Mouse (Mus musculus): ENCODE results near the gene Nxn. TPM values are rescaled to one million over a fixed set of nuclear protein-coding genes. Genes with fewer than 3 reads are reported as not detected.

Gene Nxn
- polyA plus RNA-seq, 1 experiment = 19.1 TPM

DNA sequence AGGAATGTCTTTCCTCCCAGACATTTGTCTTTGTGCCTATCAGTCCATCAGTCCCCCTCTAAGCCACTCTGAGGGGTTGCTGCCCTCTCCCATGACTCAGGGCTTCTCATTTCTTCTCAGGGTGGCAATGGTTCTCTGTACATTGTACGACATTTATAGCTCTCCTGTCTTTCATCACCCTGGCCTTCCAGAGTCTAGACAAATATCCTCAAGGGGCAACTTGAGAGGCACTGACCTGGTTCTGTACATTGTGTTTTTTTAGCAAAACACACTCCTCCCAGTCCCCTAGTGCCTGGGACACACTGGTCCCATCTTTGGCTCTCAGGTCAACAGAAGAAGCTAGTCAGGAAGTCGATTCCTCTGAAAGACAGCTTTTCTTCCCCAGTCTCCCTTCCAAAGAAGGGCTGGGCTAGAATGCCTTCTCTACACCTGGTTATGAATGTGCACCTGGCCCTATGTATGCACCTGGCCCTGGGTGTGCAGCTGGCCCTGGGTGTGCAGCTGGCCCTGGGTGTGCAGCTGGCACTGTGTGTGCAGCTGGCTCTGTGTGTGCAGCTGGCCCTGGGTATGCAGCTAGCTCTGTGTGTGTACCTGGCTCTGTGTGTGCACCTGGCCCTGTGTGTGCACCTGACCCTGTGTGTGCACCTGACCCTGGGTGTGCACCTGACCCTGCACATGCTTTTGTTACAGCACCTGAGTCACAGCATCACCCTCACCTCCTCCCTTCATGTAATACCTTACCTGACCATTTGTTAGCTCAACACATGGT is 70.2 kb downstream of the Nxn start:
- peaks cover 12% of the 10 kb centered on the region for H3K4me1 ChIP-seq (ENCODE audit: control insufficient read depth, insufficient read depth, low read length)
- TF ChIP-seq CTCF (IDR thresholded peaks at IDR 0.05; ENCODE audit: insufficient read depth, low read length) = no peak
- no peak for TF ChIP-seq POLR2A (IDR thresholded peaks at IDR 0.05; ENCODE audit: borderline replicate concordance, extremely low read depth, low read depth, low read length)

GRCm38 (mm10) chr11:76328084-76328483 is 70.9 kb downstream of the Nxn start:
- no peak overlapping the region for H3K4me3 ChIP-seq (replicated peaks; ENCODE audit: extremely low read depth, low read depth, low read length)
- TF ChIP-seq POLR2A (IDR thresholded peaks at IDR 0.05; ENCODE audit: borderline replicate concordance, extremely low read depth, low read depth, low read length) (no peak), CTCF (IDR thresholded peaks at IDR 0.05; ENCODE audit: insufficient read depth, low read length) (no peak)
- H3K4me1 ChIP-seq (ENCODE audit: control insufficient read depth, insufficient read depth, low read length) = peaks cover 14% of the 10 kb centered on the region
- no peak for DNase-seq
- 22% methylated on average over 11 of the region's 11 CpGs for WGBS

More for the DNA sequence above, 70.2 kb downstream of the Nxn start:
- 61% methylated on average over 2 of the region's 2 CpGs for WGBS
- DNase-seq = no peak
- H3K4me3 ChIP-seq (replicated peaks; ENCODE audit: extremely low read depth, low read depth, low read length) = no peak overlapping the region

DNA sequence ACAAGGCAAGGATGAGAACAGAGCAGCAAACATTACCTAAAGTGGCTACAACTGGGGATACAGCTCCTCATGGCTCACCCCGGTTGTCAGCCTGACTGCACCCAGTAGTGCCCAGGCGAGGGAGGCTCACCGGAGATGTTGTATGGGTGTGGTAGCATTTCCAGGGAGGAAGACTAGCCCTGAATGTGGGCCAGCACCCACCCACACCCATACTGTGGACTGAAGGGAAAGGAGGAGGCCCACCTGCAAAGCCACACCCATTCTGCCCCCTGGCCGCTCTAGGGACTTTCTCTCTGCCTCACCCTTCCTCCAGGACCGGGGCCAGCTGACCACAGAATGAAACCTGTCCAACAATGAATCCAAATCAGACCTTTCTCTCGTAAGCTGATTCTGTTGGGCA is 72.3 kb downstream of the Nxn start:
- WGBS = 56% methylated on average over 6 of the region's 6 CpGs

GRCm38 (mm10) chr11:76326051-76326450 is 72.9 kb downstream of the Nxn start:
- H3K4me3 ChIP-seq (replicated peaks; ENCODE audit: extremely low read depth, low read depth, low read length) = no peak overlapping the region
- 94% methylated on average over 2 of the region's 2 CpGs for WGBS
- peaks cover 18% of the 10 kb centered on the region for H3K4me1 ChIP-seq (ENCODE audit: control insufficient read depth, insufficient read depth, low read length)
- DNase-seq = no peak
- TF ChIP-seq CTCF (IDR thresholded peaks at IDR 0.05; ENCODE audit: insufficient read depth, low read length) (no peak), POLR2A (IDR thresholded peaks at IDR 0.05; ENCODE audit: borderline replicate concordance, extremely low read depth, low read depth, low read length) (no peak)

More for the DNA sequence above, 72.3 kb downstream of the Nxn start:
- TF ChIP-seq CTCF (IDR thresholded peaks at IDR 0.05; ENCODE audit: insufficient read depth, low read length) = no peak
- TF ChIP-seq POLR2A (IDR thresholded peaks at IDR 0.05; ENCODE audit: borderline replicate concordance, extremely low read depth, low read depth, low read length) = no peak
- DNase-seq = no peak
- Histone ChIP-seq H3K4me3 (replicated peaks; ENCODE audit: extremely low read depth, low read depth, low read length) (no peak overlapping the region), H3K4me1 (ENCODE audit: control insufficient read depth, insufficient read depth, low read length) (peaks cover 18% of the 10 kb centered on the region)

DNA sequence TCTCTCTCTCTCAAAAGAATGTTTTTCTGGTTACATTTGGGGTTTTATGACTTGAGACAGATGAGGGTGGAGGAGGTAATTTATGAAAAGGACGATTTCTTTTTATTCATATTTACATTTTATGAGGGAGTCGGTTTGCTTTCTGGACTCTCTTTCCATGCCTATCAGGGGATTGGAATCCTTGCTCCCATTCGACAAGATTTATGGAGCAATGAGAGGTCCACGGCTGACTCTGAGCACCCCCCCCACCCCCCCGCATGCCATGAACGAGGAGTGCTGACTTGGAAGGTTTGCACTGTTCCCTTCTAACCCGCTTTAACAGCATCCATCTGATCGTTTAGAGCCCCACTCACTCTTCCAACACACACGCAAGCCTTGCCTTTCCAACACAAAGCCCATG is 74.1 kb downstream of the Nxn start:
- H3K4me3 ChIP-seq (replicated peaks; ENCODE audit: extremely low read depth, low read depth, low read length) = no peak overlapping the region
- H3K4me1 ChIP-seq (ENCODE audit: control insufficient read depth, insufficient read depth, low read length) = peaks cover 18% of the 10 kb centered on the region
- DNase-seq = no peak
- 61% methylated on average over 9 of the region's 9 CpGs for WGBS
- TF ChIP-seq CTCF (IDR thresholded peaks at IDR 0.05; ENCODE audit: insufficient read depth, low read length) = no peak
- TF ChIP-seq POLR2A (IDR thresholded peaks at IDR 0.05; ENCODE audit: borderline replicate concordance, extremely low read depth, low read depth, low read length) = no peak

GRCm38 (mm10) chr11:76324207-76324606 is 74.7 kb downstream of the Nxn start:
- 64% methylated on average over 9 of the region's 9 CpGs for WGBS
- Histone ChIP-seq H3K4me1 (ENCODE audit: control insufficient read depth, insufficient read depth, low read length) (peaks cover 18% of the 10 kb centered on the region), H3K4me3 (replicated peaks; ENCODE audit: extremely low read depth, low read depth, low read length) (no peak overlapping the region)
- TF ChIP-seq POLR2A (IDR thresholded peaks at IDR 0.05; ENCODE audit: borderline replicate concordance, extremely low read depth, low read depth, low read length) = no peak
- TF ChIP-seq CTCF (IDR thresholded peaks at IDR 0.05; ENCODE audit: insufficient read depth, low read length) = no peak
- DNase-seq = no peak

DNA sequence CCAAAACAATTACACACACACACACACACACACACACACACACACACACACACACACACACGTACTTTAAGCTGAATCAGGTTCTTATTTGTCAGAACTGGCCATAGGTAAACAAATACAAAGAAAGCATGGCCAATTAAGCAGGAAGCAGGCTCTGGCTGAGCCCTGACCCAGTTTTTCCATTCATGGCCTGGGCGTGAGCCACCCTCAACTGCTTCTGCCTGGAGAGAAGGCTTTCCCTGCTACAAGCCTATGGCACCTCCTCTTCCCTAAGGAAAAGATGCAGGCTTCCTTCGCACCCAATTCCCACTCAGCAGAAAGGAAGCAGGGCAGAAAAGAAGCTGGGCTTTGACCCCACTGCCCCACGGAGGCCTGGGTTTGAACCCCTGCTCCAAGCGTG is 76.0 kb downstream of the Nxn start:
- DNase-seq = no peak
- peaks cover 15% of the 10 kb centered on the region for H3K4me1 ChIP-seq (ENCODE audit: control insufficient read depth, insufficient read depth, low read length)
- no peak overlapping the region for H3K4me3 ChIP-seq (replicated peaks; ENCODE audit: extremely low read depth, low read depth, low read length)
- TF ChIP-seq CTCF (IDR thresholded peaks at IDR 0.05; ENCODE audit: insufficient read depth, low read length) (no peak), POLR2A (IDR thresholded peaks at IDR 0.05; ENCODE audit: borderline replicate concordance, extremely low read depth, low read depth, low read length) (no peak)
- WGBS = 44% methylated on average over 5 of the region's 5 CpGs

DNA sequence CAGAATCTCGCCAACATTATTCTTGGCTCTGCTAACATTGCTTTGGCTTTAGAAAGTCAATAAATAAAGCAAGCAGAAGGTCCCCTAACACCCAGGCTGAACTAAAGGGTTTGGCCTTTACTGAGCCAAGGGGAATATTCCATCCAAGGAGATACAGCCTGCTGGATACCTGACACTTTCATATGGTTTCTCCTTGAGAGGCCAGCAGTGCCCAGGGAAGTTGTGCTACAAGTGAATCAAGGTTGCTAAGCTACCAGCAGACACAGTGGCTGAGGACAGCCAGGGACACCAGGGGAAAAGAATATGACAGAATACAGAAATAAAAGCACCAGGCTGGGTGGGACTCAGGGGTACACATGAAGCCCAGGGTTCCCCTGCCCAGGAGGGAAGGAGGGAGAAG is 76.9 kb downstream of the Nxn start:
- DNase-seq = no peak
- no peak for TF ChIP-seq CTCF (IDR thresholded peaks at IDR 0.05; ENCODE audit: insufficient read depth, low read length)
- no peak for TF ChIP-seq POLR2A (IDR thresholded peaks at IDR 0.05; ENCODE audit: borderline replicate concordance, extremely low read depth, low read depth, low read length)
- H3K4me1 ChIP-seq (ENCODE audit: control insufficient read depth, insufficient read depth, low read length) = peaks cover 6% of the 10 kb centered on the region; the same call in 1 of the 2 replicates
- 52% methylated on average over 1 of the region's 1 CpGs for WGBS
- H3K4me3 ChIP-seq (replicated peaks; ENCODE audit: extremely low read depth, low read depth, low read length) = no peak overlapping the region

GRCm38 (mm10) chr11:76320475-76320874 is 78.5 kb downstream of the Nxn start:
- WGBS = 84% methylated on average over 9 of the region's 9 CpGs
- peaks cover 6% of the 10 kb centered on the region; the same call in 1 of the 2 replicates for H3K4me1 ChIP-seq (ENCODE audit: control insufficient read depth, insufficient read depth, low read length)
- no peak for DNase-seq
- no peak overlapping the region for H3K4me3 ChIP-seq (replicated peaks; ENCODE audit: extremely low read depth, low read depth, low read length)
- TF ChIP-seq POLR2A (IDR thresholded peaks at IDR 0.05; ENCODE audit: borderline replicate concordance, extremely low read depth, low read depth, low read length) = no peak
- no peak for TF ChIP-seq CTCF (IDR thresholded peaks at IDR 0.05; ENCODE audit: insufficient read depth, low read length)

Measured in lung, adult 2 months (tissue).